Mouse (Mus musculus): ENCODE data around the gene Itgad. TPM values are rescaled to one million over a fixed set of nuclear protein-coding genes. Genes with fewer than 3 reads are reported as not detected.

Gene Itgad
- total RNA-seq, 2 experiments from 2014 or later: 0.62 TPM; not detected in 1

DNA sequence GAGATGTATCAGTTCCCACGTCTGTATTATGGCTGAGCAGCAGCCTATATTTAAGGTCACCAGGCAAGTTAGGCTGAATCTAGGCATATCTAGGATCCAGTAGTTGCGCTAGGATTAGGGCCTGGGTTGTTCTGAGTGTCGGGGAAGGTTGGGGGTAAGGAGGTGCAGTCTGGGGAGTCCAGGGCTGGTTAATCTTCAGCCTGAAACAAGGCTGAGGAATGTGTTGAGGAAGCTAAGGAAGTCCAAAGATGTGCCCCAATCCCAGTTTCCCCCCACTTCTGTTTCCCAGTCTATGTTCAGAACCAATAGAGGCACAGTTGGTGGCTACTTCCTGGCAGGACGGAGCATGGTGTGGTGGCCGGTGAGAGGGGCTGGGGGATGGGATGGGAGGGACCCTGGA, 111.9 kb downstream of the Itgad start:
- intact Hi-C loops (cut with DNase I): no loop called here
- DNase-seq (ENCODE audit: low spot score in 2 of 2): no peak

DNA sequence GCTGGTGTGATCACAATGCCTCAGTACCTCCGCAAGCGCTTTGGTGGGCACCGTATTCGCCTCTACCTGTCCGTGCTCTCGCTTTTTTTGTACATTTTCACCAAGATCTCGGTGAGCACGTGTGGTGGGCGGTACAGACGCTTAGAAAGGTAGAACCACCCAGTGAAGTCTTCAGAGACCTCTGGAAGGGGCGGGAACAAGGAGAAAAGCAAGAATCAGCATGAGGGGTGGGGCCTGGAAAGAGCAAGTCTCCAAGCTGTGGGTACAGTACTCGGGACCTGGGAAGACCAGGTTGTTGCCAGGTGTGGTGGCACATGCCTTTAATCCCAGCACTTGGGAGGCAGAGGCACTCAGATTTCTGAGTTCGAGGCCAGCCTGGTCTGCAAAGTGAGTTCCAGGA, 113.2 kb downstream of the Itgad start:
- no peak for DNase-seq (ENCODE audit: low spot score in 2 of 2)
- intact Hi-C loops (cut with DNase I): no loop called here

DNA sequence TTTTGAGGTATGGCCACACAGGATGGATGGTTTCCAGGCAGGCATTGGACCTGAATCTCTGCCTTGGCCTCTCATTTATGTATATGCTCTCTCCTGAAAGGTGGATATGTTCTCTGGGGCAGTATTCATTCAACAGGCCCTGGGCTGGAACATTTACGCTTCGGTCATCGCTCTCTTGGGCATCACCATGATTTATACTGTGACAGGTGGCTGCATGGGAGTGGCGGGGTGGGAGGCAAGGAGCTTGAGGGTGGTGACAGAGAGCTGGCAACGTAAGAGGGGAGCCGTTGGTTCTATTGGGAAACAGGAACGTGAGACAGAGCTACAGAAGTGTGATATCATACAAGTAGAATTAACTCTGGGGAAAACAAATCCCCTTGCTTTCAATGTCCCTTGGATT, 113.6 kb downstream of the Itgad start:
- DNase-seq (ENCODE audit: low spot score in 2 of 2): no peak
- intact Hi-C loops (cut with DNase I): no loop called here

DNA sequence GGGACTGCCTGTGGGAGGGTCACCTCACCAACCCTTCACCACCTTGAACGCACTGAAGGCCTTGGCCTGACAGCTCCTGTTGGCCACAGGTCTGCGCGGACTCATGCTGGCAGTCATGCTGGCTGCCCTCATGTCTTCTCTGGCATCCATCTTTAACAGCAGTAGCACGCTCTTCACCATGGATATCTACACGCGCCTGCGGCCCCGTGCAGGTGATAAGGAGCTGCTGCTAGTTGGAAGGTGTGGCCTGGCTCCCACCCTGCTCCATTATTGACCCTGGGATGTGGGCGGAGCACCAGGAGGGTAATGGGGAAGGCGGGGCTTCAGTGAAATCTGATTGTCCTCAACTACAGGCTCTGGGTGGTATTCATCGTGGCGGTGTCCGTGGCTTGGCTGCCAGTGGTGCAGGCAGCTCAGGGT, 116.3 kb downstream of the Itgad start:
- no peak for DNase-seq (ENCODE audit: low spot score in 2 of 2)
- intact Hi-C loops (cut with DNase I): no loop called here

DNA sequence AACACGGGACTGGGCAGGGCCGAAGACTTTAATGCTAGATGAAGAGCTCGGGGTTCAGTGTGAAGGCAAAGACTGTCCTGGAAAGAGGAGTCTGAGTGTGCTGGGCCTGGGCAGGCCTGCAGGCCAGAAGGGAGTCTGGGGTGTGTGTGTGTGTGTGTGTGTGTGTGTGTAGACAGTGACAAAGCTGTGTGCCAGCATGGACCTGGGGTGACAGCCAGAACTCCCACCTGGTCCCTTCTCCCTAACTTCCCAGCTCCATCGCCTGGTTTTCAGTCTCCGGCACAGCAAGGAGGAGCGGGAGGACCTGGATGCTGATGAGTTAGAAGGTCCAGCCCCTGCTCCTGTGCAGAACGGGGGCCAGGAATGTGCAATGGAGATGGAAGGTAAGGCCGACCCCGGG, 117.3 kb downstream of the Itgad start:
- intact Hi-C loops (cut with DNase I): no loop called here
- no peak for DNase-seq (ENCODE audit: low spot score in 2 of 2)

Other genes starting within 250 kb of the Itgad start
- 10 to 100 TPM; 28.6 to 28.7 TPM for gene Kat8, start 241.9 kb upstream of the Itgad start, total RNA-seq (2021)
- gene Prss8, start 224.3 kb upstream of the Itgad start, total RNA-seq (2021): under 1 TPM in 1 of 2 experiments, not detected in 1; 0.64 TPM
- gene Prss36, start 207.7 kb upstream of the Itgad start, total RNA-seq (2021): 1 to 10 TPM; 8.0 to 9.3 TPM
- 100 to 1,000 TPM; 270 to 316 TPM for gene Fus, start 186.9 kb upstream of the Itgad start, total RNA-seq (2021)
- 1 to 10 TPM; 2.3 to 4.0 TPM for gene Pycard, start 160.5 kb upstream of the Itgad start, total RNA-seq (2021)
- 1 to 10 TPM; 1.1 to 1.5 TPM for gene Trim72, start 150.4 kb upstream of the Itgad start, total RNA-seq (2021)
- gene Itgam, start 91.7 kb upstream of the Itgad start, total RNA-seq (2021): 10 to 100 TPM; 10.8 to 11.2 TPM
- gene Gm49368, start 91.7 kb upstream of the Itgad start, total RNA-seq (2021): not detected
- gene Itgax, start 24.8 kb upstream of the Itgad start, total RNA-seq (2021): under 1 TPM in 1 of 2 experiments, not detected in 1; 0.23 TPM
- gene Cox6a2, start 52.0 kb downstream of the Itgad start, total RNA-seq (2021): 10 to 100 TPM in 1 of 2 experiments, 1 to 10 TPM in 1; 8.2 to 11.2 TPM
- 10 to 100 TPM; 13.0 to 13.4 TPM for gene Armc5, start 83.0 kb downstream of the Itgad start, total RNA-seq (2021)
- gene 9130023H24Rik, start 83.7 kb downstream of the Itgad start, total RNA-seq (2021): 1 to 10 TPM; 3.3 to 3.9 TPM
- 10 to 100 TPM; 18.6 to 22.6 TPM for gene Tgfb1i1, start 92.4 kb downstream of the Itgad start, total RNA-seq (2021)
- gene Slc5a2, start 111.3 kb downstream of the Itgad start, total RNA-seq (2021): not detected
- 10 to 100 TPM; 20.8 to 26.7 TPM for gene BC017158, start 143.8 kb downstream of the Itgad start, total RNA-seq (2021)